Mouse (Mus musculus) sigmoid colon, adult 10 weeks (tissue): Measurements from ENCODE around the gene Emp3. TPM values are rescaled to one million over a fixed set of nuclear protein-coding genes. Genes with fewer than 3 reads are reported as not detected.

Experiments
- polyA plus RNA-seq: library from polyadenylated mRNA; stranded (reverse); fragments of 350-450 nt; fragmentation: Illumina TruSeq; extraction: RNeasy Lipid Tissue Mini Kit (QIAGEN cat#74804); gene quantifications from one replicate; pipeline ENCODE4 v1.2.3, GENCODE M21; 2014; ENCODE audit warnings: low read depth, low replicate concordance

Gene Emp3
- not detected for polyA plus RNA-seq

DNA sequence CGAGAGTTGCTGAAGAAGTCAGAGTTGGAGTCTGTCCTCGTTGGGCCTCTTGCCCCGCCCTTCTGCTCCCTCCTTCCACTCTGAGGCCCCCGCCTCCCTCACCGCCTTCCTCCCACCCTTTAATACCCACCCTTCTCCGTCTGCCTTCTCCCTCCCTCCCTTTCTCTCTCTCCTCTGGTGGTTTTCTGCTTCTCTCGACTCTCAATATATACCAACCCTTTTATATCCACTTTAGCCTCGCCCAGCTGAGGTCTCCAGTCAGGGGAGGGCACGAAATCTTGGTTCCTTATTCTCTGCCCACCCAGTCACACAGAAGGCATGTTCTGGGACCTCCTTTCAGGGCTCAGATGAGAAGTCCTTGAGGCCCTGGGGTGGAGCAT is at the start of gene Emp3:
Gene Emp3, minus strand, starts transcription at position 163 of the 380 bp plus-strand sequence.

DNA sequence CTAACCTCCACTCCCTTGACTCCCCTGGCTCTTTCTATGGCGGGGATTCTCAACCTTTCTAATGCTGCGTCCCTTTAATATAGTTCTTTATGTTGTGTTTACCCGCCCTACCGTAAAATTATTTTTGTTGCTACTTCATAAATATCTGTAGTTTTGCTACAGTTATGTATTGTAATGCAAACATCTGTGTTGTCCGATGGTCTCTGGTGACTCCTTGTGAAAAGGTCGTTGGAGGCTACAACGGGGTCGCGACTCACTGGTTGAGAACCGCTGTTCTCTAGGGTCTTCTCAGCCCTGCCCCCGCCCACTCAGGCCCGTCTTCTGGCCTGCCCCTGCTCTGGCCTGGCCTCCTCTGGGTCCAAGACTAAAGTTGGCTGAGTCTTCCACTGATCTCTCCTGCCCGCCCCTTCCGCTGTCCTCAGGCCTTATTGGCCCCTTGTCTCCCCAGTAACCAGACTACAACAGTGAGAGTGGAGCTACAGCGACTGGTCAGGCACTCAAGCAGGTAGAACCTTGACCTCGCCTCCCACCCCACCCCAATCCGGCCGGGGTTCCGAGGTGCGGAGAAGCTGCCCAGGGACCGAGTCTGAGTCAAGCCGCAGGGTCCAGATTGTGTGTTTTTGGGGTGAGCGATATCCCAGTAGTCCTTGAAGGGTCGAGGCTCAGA is 2.7 kb upstream of the Emp3 start, which contains the start of gene Ccdc114:
Gene Ccdc114, plus strand, starts transcription at position 311 of the 667 bp plus-strand sequence.

DNA sequence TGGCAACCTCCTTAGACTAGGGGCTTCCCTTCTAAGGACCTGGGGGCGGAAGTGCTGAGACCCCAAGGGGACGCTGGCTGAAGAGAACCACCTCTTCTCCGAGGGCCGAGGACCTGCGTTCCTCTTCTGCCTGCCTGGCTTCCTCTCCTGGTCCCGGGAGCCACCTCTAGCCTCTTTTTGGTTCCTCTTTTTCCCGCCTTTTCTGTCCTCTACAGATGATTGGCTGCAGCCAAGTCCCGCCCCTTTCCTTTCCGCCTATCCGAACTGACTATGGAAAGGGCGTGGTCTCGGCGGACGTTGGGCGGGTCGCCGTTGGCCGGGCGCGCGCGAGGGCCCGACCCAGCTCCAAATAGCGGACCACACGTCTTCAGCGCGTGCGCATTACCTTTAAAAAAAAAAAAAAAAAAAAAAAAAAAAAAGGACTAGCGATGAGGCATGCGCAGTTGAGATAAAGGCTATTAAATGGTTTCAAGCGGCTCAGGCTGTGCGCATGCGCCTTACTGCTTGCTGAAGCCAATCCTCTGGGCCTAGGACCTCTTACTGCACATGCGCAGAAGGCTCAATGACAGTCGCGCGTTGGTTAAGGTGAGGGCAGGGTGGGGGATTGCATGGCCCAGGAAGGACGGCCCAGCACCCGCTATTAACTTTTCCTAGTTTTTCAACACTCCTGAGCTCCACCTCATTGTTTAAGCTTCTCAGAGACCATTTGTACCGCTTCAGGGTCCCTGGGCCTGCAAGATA is 24.5 kb downstream of the Emp3 start, which contains the start of the genes Syngr4 and Tmem143:
Gene Syngr4, minus strand, starts transcription at position 198 of the 741 bp plus-strand sequence.
Gene Tmem143, plus strand, starts transcription at position 425 of the 741 bp plus-strand sequence.

DNA sequence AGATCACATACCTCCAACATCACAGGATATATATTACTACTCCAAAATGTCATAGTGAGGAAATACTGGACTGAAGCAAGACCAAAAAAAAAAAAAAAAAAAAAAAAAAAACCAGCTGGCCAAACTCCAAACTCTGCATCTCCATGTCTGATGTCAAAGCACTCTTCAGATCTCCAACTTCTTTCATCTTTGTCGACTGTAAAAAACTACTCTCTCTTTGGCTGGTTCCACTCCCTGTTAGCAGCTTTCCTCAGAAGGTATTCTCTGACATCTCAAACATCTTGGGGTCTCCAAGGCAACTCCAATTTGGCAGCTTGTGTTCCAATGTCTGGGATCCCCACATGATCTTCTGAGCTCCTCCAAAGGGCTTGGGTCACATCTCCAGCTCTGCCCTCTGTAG is 42.9 kb downstream of the Emp3 start, which contains the start of gene Grin2d:
Gene Grin2d, minus strand, starts transcription at position 101 of the 400 bp plus-strand sequence.

DNA sequence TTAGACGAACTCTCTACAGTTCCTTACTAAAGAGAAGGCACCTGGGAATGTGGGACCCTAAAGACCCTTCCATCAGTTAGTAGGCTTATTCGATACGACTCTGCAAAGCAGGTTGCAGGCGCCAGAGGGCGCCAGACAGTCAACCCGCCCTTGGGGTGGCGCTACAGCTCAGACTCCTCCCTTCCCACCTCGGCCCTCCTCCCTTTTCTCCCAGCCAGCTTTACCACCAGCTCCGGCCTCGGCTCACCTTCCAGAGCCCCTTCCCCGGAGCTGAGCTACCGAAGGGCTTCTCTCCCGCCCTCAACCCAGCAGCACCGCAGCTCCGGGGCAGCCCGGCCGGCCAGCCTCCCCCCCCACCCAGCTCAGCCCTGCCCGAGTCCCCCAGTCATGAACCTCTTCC is 48.6 kb downstream of the Emp3 start, which contains the start of gene Kdelr1:
Gene Kdelr1, plus strand, starts transcription at position 149 of the 400 bp plus-strand sequence.

Other genes with a start within 250 kb of the Emp3 start
- not detected for gene Ntn5, start 237.4 kb downstream of the Emp3 start, polyA plus RNA-seq
- not detected for gene Sec1, start 227.0 kb downstream of the Emp3 start, polyA plus RNA-seq
- not detected for gene Car11, start 221.6 kb downstream of the Emp3 start, polyA plus RNA-seq
- 2.9 TPM for gene Dbp, start 216.3 kb downstream of the Emp3 start, polyA plus RNA-seq
- 2.1 TPM for gene Rpl18, start 205.9 kb downstream of the Emp3 start, polyA plus RNA-seq
- gene Sphk2, start 203.4 kb downstream of the Emp3 start, polyA plus RNA-seq: 0.66 TPM
- 55.9 TPM for gene Fam83e, start 200.2 kb downstream of the Emp3 start, polyA plus RNA-seq
- gene Spaca4, start 195.6 kb downstream of the Emp3 start, polyA plus RNA-seq: not detected
- gene Lmtk3, start 137.7 kb downstream of the Emp3 start, polyA plus RNA-seq: not detected
- gene Sult2b1, start 136.7 kb downstream of the Emp3 start, polyA plus RNA-seq: 2.6 TPM
- 17.2 TPM for gene Cyth2, start 106.8 kb downstream of the Emp3 start, polyA plus RNA-seq
- not detected for gene Kcnj14, start 96.6 kb downstream of the Emp3 start, polyA plus RNA-seq
- gene Grwd1, start 90.5 kb downstream of the Emp3 start, polyA plus RNA-seq: not detected
- gene Kdelr1, start 48.6 kb downstream of the Emp3 start, polyA plus RNA-seq: 98.6 TPM
- gene Grin2d, start 43.0 kb downstream of the Emp3 start, polyA plus RNA-seq: not detected
- gene Syngr4, start 24.7 kb downstream of the Emp3 start, polyA plus RNA-seq: not detected
- gene Tmem143, start 24.5 kb downstream of the Emp3 start, polyA plus RNA-seq: 0.63 TPM
- 1.2 TPM for gene Ccdc114, start 2.7 kb upstream of the Emp3 start, polyA plus RNA-seq
- gene Abcc6, start 108.9 kb upstream of the Emp3 start, polyA plus RNA-seq: 0.09 TPM
- gene Nomo1, start 112.3 kb upstream of the Emp3 start, polyA plus RNA-seq: 2.8 TPM
- not detected for gene Kcnj11, start 179.4 kb upstream of the Emp3 start, polyA plus RNA-seq